Mouse (Mus musculus): ENCODE measurements at regions not wholly inside any gene's neighbourhood (a gene's known extent, or its start where the extent isn't known, plus 50 kb on each side); places are given as distances from the start of the nearest gene placed in this dataset.

- Histone ChIP-seq H3K4me3 (replicated peaks; ENCODE audit: extremely low read depth, low read depth, low read length) (no peak overlapping the region), H3K4me1 (ENCODE audit: control insufficient read depth, insufficient read depth, low read length) (peaks cover 4% of the 10 kb centered on the region)
- 49% methylated on average over 4 of the region's 4 CpGs for whole genome bisulfite sequencing
- DNase-seq = no peak
- TF ChIP-seq POLR2A (IDR thresholded peaks at IDR 0.05; ENCODE audit: borderline replicate concordance, extremely low read depth, low read depth, low read length) (no peak), CTCF (IDR thresholded peaks at IDR 0.05; ENCODE audit: insufficient read depth, low read length) (0 out of 2 replicates have a peak, but pooled peaks have one; percentile 12)
Measured at GRCm38 (mm10) chr1:186249214-186249613, 132.1 kb upstream of the Lyplal1 start.

GRCm38 (mm10) chr1:186245723-186246440 lies 128.8 kb upstream of the Lyplal1 start:
- Histone ChIP-seq H3K4me3 (replicated peaks; ENCODE audit: extremely low read depth, low read depth, low read length) (no peak overlapping the region), H3K4me1 (ENCODE audit: control insufficient read depth, insufficient read depth, low read length) (peaks cover 4% of the 10 kb centered on the region)
- no peak for DNase-seq
- 45% methylated on average over 7 of the region's 7 CpGs for WGBS
- TF ChIP-seq CTCF (IDR thresholded peaks at IDR 0.05; ENCODE audit: insufficient read depth, low read length) (no peak), POLR2A (IDR thresholded peaks at IDR 0.05; ENCODE audit: borderline replicate concordance, extremely low read depth, low read depth, low read length) (no peak)

GRCm38 (mm10) chr1:186241112-186241511 lies 124.0 kb upstream of the Lyplal1 start:
- TF ChIP-seq POLR2A (IDR thresholded peaks at IDR 0.05; ENCODE audit: borderline replicate concordance, extremely low read depth, low read depth, low read length) (no peak), CTCF (IDR thresholded peaks at IDR 0.05; ENCODE audit: insufficient read depth, low read length) (peak; percentile 28)
- DNase-seq = peak; percentile 47
- no peak overlapping the region for H3K4me3 ChIP-seq (replicated peaks; ENCODE audit: extremely low read depth, low read depth, low read length)
- H3K4me1 ChIP-seq (ENCODE audit: control insufficient read depth, insufficient read depth, low read length) = no peaks in the 10 kb centered on the region; the same call in none of the 2 replicates
- WGBS = 86% methylated on average over 2 of the region's 2 CpGs

- H3K4me3 ChIP-seq (replicated peaks; ENCODE audit: extremely low read depth, low read depth, low read length) = no peak overlapping the region
- WGBS = 78% methylated on average over 6 of the region's 6 CpGs
- DNase-seq = no peak
- H3K4me1 ChIP-seq (ENCODE audit: control insufficient read depth, insufficient read depth, low read length) = no peaks in the 10 kb centered on the region; the same call in 1 of the 2 replicates
- TF ChIP-seq CTCF (IDR thresholded peaks at IDR 0.05; ENCODE audit: insufficient read depth, low read length) (no peak), POLR2A (IDR thresholded peaks at IDR 0.05; ENCODE audit: borderline replicate concordance, extremely low read depth, low read depth, low read length) (no peak)
Measured at GRCm38 (mm10) chr1:186237556-186237955, 120.4 kb upstream of the Lyplal1 start.

GRCm38 (mm10) chr1:186236267-186237020 lies 119.3 kb upstream of the Lyplal1 start:
- 46% methylated on average over 7 of the region's 7 CpGs for WGBS
- no peak for DNase-seq

GRCm38 (mm10) chr1:186234536-186234935 lies 117.4 kb upstream of the Lyplal1 start:
- H3K4me3 ChIP-seq (replicated peaks; ENCODE audit: extremely low read depth, low read depth, low read length) = no peak overlapping the region
- DNase-seq = no peak
- H3K4me1 ChIP-seq (ENCODE audit: control insufficient read depth, insufficient read depth, low read length) = no peaks in the 10 kb centered on the region; the same call in 1 of the 2 replicates
- WGBS = 81% methylated on average over 6 of the region's 6 CpGs
- TF ChIP-seq CTCF (IDR thresholded peaks at IDR 0.05; ENCODE audit: insufficient read depth, low read length) (no peak), POLR2A (IDR thresholded peaks at IDR 0.05; ENCODE audit: borderline replicate concordance, extremely low read depth, low read depth, low read length) (no peak)

More at GRCm38 (mm10) chr1:186236267-186237020, 119.3 kb upstream of the Lyplal1 start:
- TF ChIP-seq POLR2A (IDR thresholded peaks at IDR 0.05; ENCODE audit: borderline replicate concordance, extremely low read depth, low read depth, low read length) (no peak), CTCF (IDR thresholded peaks at IDR 0.05; ENCODE audit: insufficient read depth, low read length) (no peak)
- Histone ChIP-seq H3K4me3 (replicated peaks; ENCODE audit: extremely low read depth, low read depth, low read length) (no peak overlapping the region), H3K4me1 (ENCODE audit: control insufficient read depth, insufficient read depth, low read length) (no peaks in the 10 kb centered on the region; the same call in 1 of the 2 replicates)

- no peak for DNase-seq
- 66% methylated on average over 5 of the region's 5 CpGs for WGBS
- TF ChIP-seq CTCF (IDR thresholded peaks at IDR 0.05; ENCODE audit: insufficient read depth, low read length) (no peak), POLR2A (IDR thresholded peaks at IDR 0.05; ENCODE audit: borderline replicate concordance, extremely low read depth, low read depth, low read length) (no peak)
- Histone ChIP-seq H3K4me3 (replicated peaks; ENCODE audit: extremely low read depth, low read depth, low read length) (no peak overlapping the region), H3K4me1 (ENCODE audit: control insufficient read depth, insufficient read depth, low read length) (no peaks in the 10 kb centered on the region)
Measured at GRCm38 (mm10) chr1:186230476-186230875, 113.4 kb upstream of the Lyplal1 start.

GRCm38 (mm10) chr1:186229856-186230255 lies 112.7 kb upstream of the Lyplal1 start:
- TF ChIP-seq CTCF (IDR thresholded peaks at IDR 0.05; ENCODE audit: insufficient read depth, low read length) = no peak
- TF ChIP-seq POLR2A (IDR thresholded peaks at IDR 0.05; ENCODE audit: borderline replicate concordance, extremely low read depth, low read depth, low read length) = no peak
- no peaks in the 10 kb centered on the region for H3K4me1 ChIP-seq (ENCODE audit: control insufficient read depth, insufficient read depth, low read length)
- WGBS = 87% methylated on average over 6 of the region's 6 CpGs
- no peak for DNase-seq
- no peak overlapping the region for H3K4me3 ChIP-seq (replicated peaks; ENCODE audit: extremely low read depth, low read depth, low read length)

GRCm38 (mm10) chr1:186228396-186228795 lies 111.3 kb upstream of the Lyplal1 start:
- no peak for DNase-seq
- WGBS = 86% methylated on average over 4 of the region's 4 CpGs
- Histone ChIP-seq H3K4me3 (replicated peaks; ENCODE audit: extremely low read depth, low read depth, low read length) (no peak overlapping the region), H3K4me1 (ENCODE audit: control insufficient read depth, insufficient read depth, low read length) (peaks cover 3% of the 10 kb centered on the region)
- TF ChIP-seq POLR2A (IDR thresholded peaks at IDR 0.05; ENCODE audit: borderline replicate concordance, extremely low read depth, low read depth, low read length) = no peak
- TF ChIP-seq CTCF (IDR thresholded peaks at IDR 0.05; ENCODE audit: insufficient read depth, low read length) = no peak

All from lung, adult 2 months (tissue).